Mouse (Mus musculus): ENCODE data around the gene Rps6. TPM values are rescaled to one million over a fixed set of nuclear protein-coding genes. Genes with fewer than 3 reads are reported as not detected.
A peak's percentile ranks its signal among the peaks of the same experiment; 100 is the strongest.

The Rps6 gene
- polyA plus RNA-seq, 1 experiment: 2,690 TPM

GRCm38 (mm10) chr4:86881178-86881577 lies 24.0 kb upstream of the Rps6 start:
- Histone ChIP-seq H3K27me3 (ENCODE audit: control insufficient read depth, insufficient read depth, low read length, poor library complexity, severe bottlenecking) (no peaks in the 10 kb centered on the region), H3K4me3 (ENCODE audit: low read depth, low read length) (no peak overlapping the region), H3K9me3 (replicated peaks; ENCODE audit: control insufficient read depth, insufficient read depth, low read length, poor library complexity, severe bottlenecking) (no peaks in the 10 kb centered on the region), H3K4me1 (ENCODE audit: control insufficient read depth, insufficient read depth, low read length) (no peaks in the 10 kb centered on the region), H3K27ac (ENCODE audit: insufficient read depth, low read length) (no peak overlapping the region), H3K36me3 (ENCODE audit: control insufficient read depth, insufficient read depth, low read length, poor library complexity, severe bottlenecking) (no peaks in the 10 kb centered on the region), H3K9ac (ENCODE audit: low read depth, poor library complexity, severe bottlenecking) (no peak overlapping the region)
- no peak for TF ChIP-seq CTCF (IDR thresholded peaks at IDR 0.05; ENCODE audit: low read depth, low read length)
- TF ChIP-seq POLR2A (IDR thresholded peaks at IDR 0.05; ENCODE audit: insufficient read depth, low read length): no peak
- no peak for TF ChIP-seq EP300 (IDR thresholded peaks at IDR 0.05; ENCODE audit: insufficient read depth, low read depth, low read length)

GRCm38 (mm10) chr4:86879477-86879876 lies 22.3 kb upstream of the Rps6 start:
- peaks cover 2% of the 10 kb centered on the region; the same call in 1 of the 2 replicates for H3K27me3 ChIP-seq (ENCODE audit: control insufficient read depth, insufficient read depth, low read length, poor library complexity, severe bottlenecking)
- TF ChIP-seq POLR2A (IDR thresholded peaks at IDR 0.05; ENCODE audit: insufficient read depth, low read length) (no peak), EP300 (IDR thresholded peaks at IDR 0.05; ENCODE audit: insufficient read depth, low read depth, low read length) (no peak), CTCF (IDR thresholded peaks at IDR 0.05; ENCODE audit: low read depth, low read length) (no peak)

GRCm38 (mm10) chr4:86874146-86874847 lies 17.1 kb upstream of the Rps6 start, which contains the start of gene Acer2:
TSS of gene Acer2 (plus strand) at chr4:86874396.
- Histone ChIP-seq H3K9ac (ENCODE audit: low read depth, poor library complexity, severe bottlenecking) (peak within 1 kb of the TSS; percentile 46), H3K4me1 (ENCODE audit: control insufficient read depth, insufficient read depth, low read length) (no peaks in the 10 kb centered on the region), H3K4me3 (ENCODE audit: low read depth, low read length) (peak within 1 kb of the TSS; percentile 89), H3K9me3 (replicated peaks; ENCODE audit: control insufficient read depth, insufficient read depth, low read length, poor library complexity, severe bottlenecking) (no peaks in the 10 kb centered on the region; the same call in 1 of the 2 replicates), H3K27ac (ENCODE audit: insufficient read depth, low read length) (no peak within 1 kb of the TSS), H3K36me3 (ENCODE audit: control insufficient read depth, insufficient read depth, low read length, poor library complexity, severe bottlenecking) (no peaks in the 10 kb centered on the region), H3K27me3 (ENCODE audit: control insufficient read depth, insufficient read depth, low read length, poor library complexity, severe bottlenecking) (peaks cover 4% of the 10 kb centered on the region)
- TF ChIP-seq EP300 (IDR thresholded peaks at IDR 0.05; ENCODE audit: insufficient read depth, low read depth, low read length) (no peak), POLR2A (IDR thresholded peaks at IDR 0.05; ENCODE audit: insufficient read depth, low read length) (peak; percentile 46)

More at GRCm38 (mm10) chr4:86879477-86879876, 22.3 kb upstream of the Rps6 start:
- H3K9me3 ChIP-seq (replicated peaks; ENCODE audit: control insufficient read depth, insufficient read depth, low read length, poor library complexity, severe bottlenecking): no peaks in the 10 kb centered on the region
- H3K4me3 ChIP-seq (ENCODE audit: low read depth, low read length): no peak overlapping the region
- no peak overlapping the region for H3K9ac ChIP-seq (ENCODE audit: low read depth, poor library complexity, severe bottlenecking)
- no peaks in the 10 kb centered on the region for H3K36me3 ChIP-seq (ENCODE audit: control insufficient read depth, insufficient read depth, low read length, poor library complexity, severe bottlenecking)
- no peaks in the 10 kb centered on the region for H3K4me1 ChIP-seq (ENCODE audit: control insufficient read depth, insufficient read depth, low read length)
- no peak overlapping the region for H3K27ac ChIP-seq (ENCODE audit: insufficient read depth, low read length)

GRCm38 (mm10) chr4:86873072-86873471 lies 15.9 kb upstream of the Rps6 start:
- Histone ChIP-seq H3K9me3 (replicated peaks; ENCODE audit: control insufficient read depth, insufficient read depth, low read length, poor library complexity, severe bottlenecking) (no peaks in the 10 kb centered on the region; the same call in 1 of the 2 replicates), H3K27ac (ENCODE audit: insufficient read depth, low read length) (no peak overlapping the region), H3K27me3 (ENCODE audit: control insufficient read depth, insufficient read depth, low read length, poor library complexity, severe bottlenecking) (peaks cover 7% of the 10 kb centered on the region), H3K4me1 (ENCODE audit: control insufficient read depth, insufficient read depth, low read length) (no peaks in the 10 kb centered on the region), H3K4me3 (ENCODE audit: low read depth, low read length) (no peak overlapping the region), H3K36me3 (ENCODE audit: control insufficient read depth, insufficient read depth, low read length, poor library complexity, severe bottlenecking) (no peaks in the 10 kb centered on the region), H3K9ac (ENCODE audit: low read depth, poor library complexity, severe bottlenecking) (no peak overlapping the region)
- no peak for TF ChIP-seq POLR2A (IDR thresholded peaks at IDR 0.05; ENCODE audit: insufficient read depth, low read length)
- no peak for TF ChIP-seq CTCF (IDR thresholded peaks at IDR 0.05; ENCODE audit: low read depth, low read length)
- TF ChIP-seq EP300 (IDR thresholded peaks at IDR 0.05; ENCODE audit: insufficient read depth, low read depth, low read length): no peak

- no peak overlapping the region for H3K9ac ChIP-seq (ENCODE audit: low read depth, poor library complexity, severe bottlenecking)
- H3K27ac ChIP-seq (ENCODE audit: insufficient read depth, low read length): no peak overlapping the region
- H3K9me3 ChIP-seq (replicated peaks; ENCODE audit: control insufficient read depth, insufficient read depth, low read length, poor library complexity, severe bottlenecking): no peaks in the 10 kb centered on the region; the same call in 1 of the 2 replicates
- H3K27me3 ChIP-seq (ENCODE audit: control insufficient read depth, insufficient read depth, low read length, poor library complexity, severe bottlenecking): peaks cover 7% of the 10 kb centered on the region
- no peaks in the 10 kb centered on the region for H3K4me1 ChIP-seq (ENCODE audit: control insufficient read depth, insufficient read depth, low read length)
- no peaks in the 10 kb centered on the region for H3K36me3 ChIP-seq (ENCODE audit: control insufficient read depth, insufficient read depth, low read length, poor library complexity, severe bottlenecking)
- H3K4me3 ChIP-seq (ENCODE audit: low read depth, low read length): no peak overlapping the region
- TF ChIP-seq CTCF (IDR thresholded peaks at IDR 0.05; ENCODE audit: low read depth, low read length): no peak
- TF ChIP-seq POLR2A (IDR thresholded peaks at IDR 0.05; ENCODE audit: insufficient read depth, low read length): no peak
- TF ChIP-seq EP300 (IDR thresholded peaks at IDR 0.05; ENCODE audit: insufficient read depth, low read depth, low read length): no peak
These were observed 14.8 kb upstream of the Rps6 start for GRCm38 (mm10) chr4:86871988-86872387.

GRCm38 (mm10) chr4:86864087-86864486 lies 6.9 kb upstream of the Rps6 start:
- no peak overlapping the region for H3K4me3 ChIP-seq (ENCODE audit: low read depth, low read length)
- H3K27ac ChIP-seq (ENCODE audit: insufficient read depth, low read length): no peak overlapping the region
- peaks cover 2% of the 10 kb centered on the region for H3K4me1 ChIP-seq (ENCODE audit: control insufficient read depth, insufficient read depth, low read length)
- H3K9ac ChIP-seq (ENCODE audit: low read depth, poor library complexity, severe bottlenecking): no peak overlapping the region
- no peaks in the 10 kb centered on the region for H3K9me3 ChIP-seq (replicated peaks; ENCODE audit: control insufficient read depth, insufficient read depth, low read length, poor library complexity, severe bottlenecking)
- H3K36me3 ChIP-seq (ENCODE audit: control insufficient read depth, insufficient read depth, low read length, poor library complexity, severe bottlenecking): no peaks in the 10 kb centered on the region
- 0 out of 2 replicates have a peak, but pooled peaks cover 1% of the 10 kb centered on the region for H3K27me3 ChIP-seq (ENCODE audit: control insufficient read depth, insufficient read depth, low read length, poor library complexity, severe bottlenecking)
- TF ChIP-seq CTCF (IDR thresholded peaks at IDR 0.05; ENCODE audit: low read depth, low read length) (no peak), POLR2A (IDR thresholded peaks at IDR 0.05; ENCODE audit: insufficient read depth, low read length) (no peak), EP300 (IDR thresholded peaks at IDR 0.05; ENCODE audit: insufficient read depth, low read depth, low read length) (no peak)

All from ES-Bruce4 (cell line).